Mouse (Mus musculus): ENCODE measurements around the gene Sim2.

DNA sequence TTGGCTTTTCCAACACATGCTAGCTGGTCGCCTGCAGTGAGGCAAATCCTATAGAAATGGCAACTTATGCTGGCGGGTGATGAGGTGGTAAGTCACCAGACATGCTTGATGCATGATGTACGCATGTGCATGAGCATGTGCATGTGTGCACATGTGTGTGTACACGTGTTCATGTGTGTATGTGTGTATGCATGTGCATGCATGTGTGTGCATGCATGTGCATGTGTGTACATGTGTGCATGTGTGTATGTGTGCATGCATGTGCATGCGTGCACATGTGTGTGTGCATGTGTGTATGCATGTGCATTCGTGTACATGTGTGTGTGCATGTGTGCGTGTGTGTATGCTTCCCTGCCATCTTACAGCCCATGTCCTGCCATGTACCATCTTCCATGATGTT, 47.5 kb upstream of the Sim2 start:
- TF ChIP-seq POLR2A (IDR thresholded peaks at IDR 0.05; ENCODE audit: insufficient read depth, low read length) (no peak), EP300 (IDR thresholded peaks at IDR 0.05; ENCODE audit: insufficient read depth, low read depth, low read length) (no peak)
